Mouse (Mus musculus): ENCODE results near the gene Cd200r1.

Gene Cd200r1

GRCm38 (mm10) chr16:44765555-44766319, at the start of gene Cd200r1:
Cd200r1 (plus strand) TSS chr16:44765736.
- peak; percentile 50 for DNase-seq (ENCODE audit: low spot score)

- DNase-seq (ENCODE audit: low spot score) = no peak
These were observed 49.0 kb upstream of the Cd200r1 start for GRCm38 (mm10) chr16:44716305-44717140.

GRCm38 (mm10) chr16:44717141-44717634, 48.3 kb upstream of the Cd200r1 start:
- DNase-seq (ENCODE audit: low spot score) = no peak

GRCm38 (mm10) chr16:44717838-44718237, 47.7 kb upstream of the Cd200r1 start:
- DNase-seq (ENCODE audit: low spot score) = no peak

GRCm38 (mm10) chr16:44719349-44719748, 46.2 kb upstream of the Cd200r1 start:
- no peak for DNase-seq (ENCODE audit: low spot score)

GRCm38 (mm10) chr16:44720518-44720917, 45.0 kb upstream of the Cd200r1 start:
- no peak for DNase-seq (ENCODE audit: low spot score)

- no peak for DNase-seq (ENCODE audit: low spot score)
These were observed 42.9 kb upstream of the Cd200r1 start for GRCm38 (mm10) chr16:44722666-44723065.

- DNase-seq (ENCODE audit: low spot score) = peak; percentile 80
These were observed 41.3 kb upstream of the Cd200r1 start, which contains the start of gene Nepro for GRCm38 (mm10) chr16:44724083-44724787. Nepro (plus strand) TSS chr16:44724301.

- no peak for DNase-seq (ENCODE audit: low spot score)
These were observed 40.7 kb upstream of the Cd200r1 start for GRCm38 (mm10) chr16:44724847-44725246.

- peak; percentile 73 for DNase-seq (ENCODE audit: low spot score)
These were observed 40.0 kb upstream of the Cd200r1 start for GRCm38 (mm10) chr16:44725286-44726223.

- DNase-seq (ENCODE audit: low spot score) = no peak
These were observed 38.0 kb upstream of the Cd200r1 start for GRCm38 (mm10) chr16:44727525-44727924.

GRCm38 (mm10) chr16:44734059-44734458, 31.5 kb upstream of the Cd200r1 start:
- no peak for DNase-seq (ENCODE audit: low spot score)

- DNase-seq (ENCODE audit: low spot score) = peak; percentile 51
These were observed 29.9 kb upstream of the Cd200r1 start for GRCm38 (mm10) chr16:44735676-44736075.

GRCm38 (mm10) chr16:44736118-44736517, 29.4 kb upstream of the Cd200r1 start:
- no peak for DNase-seq (ENCODE audit: low spot score)

- DNase-seq (ENCODE audit: low spot score) = no peak
These were observed 22.8 kb upstream of the Cd200r1 start for GRCm38 (mm10) chr16:44742753-44743152.

GRCm38 (mm10) chr16:44745471-44745865, 20.1 kb upstream of the Cd200r1 start:
- no peak for DNase-seq (ENCODE audit: low spot score)

- DNase-seq (ENCODE audit: low spot score) = peak; percentile 84
These were observed 19.5 kb upstream of the Cd200r1 start, which contains the start of gene Gtpbp8 for GRCm38 (mm10) chr16:44745866-44746562. Gtpbp8 (minus strand) TSS chr16:44746363.

GRCm38 (mm10) chr16:44748007-44748406, 17.5 kb upstream of the Cd200r1 start:
- no peak for DNase-seq (ENCODE audit: low spot score)

GRCm38 (mm10) chr16:44757700-44758099, 7.8 kb upstream of the Cd200r1 start:
- no peak for DNase-seq (ENCODE audit: low spot score)

GRCm38 (mm10) chr16:44761811-44762210, 3.7 kb upstream of the Cd200r1 start:
- peak; percentile 14 for DNase-seq (ENCODE audit: low spot score)
